Mouse (Mus musculus) bone marrow, adult 2 months (tissue): ENCODE results near the gene Pak1.

Source experiments
- CTCF ChIP-seq: fragments of 200-500 bp; IDR thresholded peaks from 2 replicates; pipeline ENCODE4 v1.5.1; 2011; ENCODE audit warnings: low read length, control low read depth; ENCODE audit not compliant: control insufficient read depth, insufficient read depth
- POLR2A ChIP-seq: fragments of 200-500 bp; IDR thresholded peaks from 2 replicates; pipeline ENCODE4 v1.6.1; 2011; ENCODE audit warnings: low read depth, mild to moderate bottlenecking, control low read depth, low read length, borderline replicate concordance; ENCODE audit not compliant: control insufficient read depth

- TF ChIP-seq POLR2A = no peak
- no peak for TF ChIP-seq CTCF
Observed at GRCm38 (mm10) chr7:97919742-97920141, 131.4 kb downstream of the Pak1 start, which contains the start of gene Gdpd4.
